Comparison of ENCODE assay signal across 7 mouse cellular contexts in the genomic region with DNA sequence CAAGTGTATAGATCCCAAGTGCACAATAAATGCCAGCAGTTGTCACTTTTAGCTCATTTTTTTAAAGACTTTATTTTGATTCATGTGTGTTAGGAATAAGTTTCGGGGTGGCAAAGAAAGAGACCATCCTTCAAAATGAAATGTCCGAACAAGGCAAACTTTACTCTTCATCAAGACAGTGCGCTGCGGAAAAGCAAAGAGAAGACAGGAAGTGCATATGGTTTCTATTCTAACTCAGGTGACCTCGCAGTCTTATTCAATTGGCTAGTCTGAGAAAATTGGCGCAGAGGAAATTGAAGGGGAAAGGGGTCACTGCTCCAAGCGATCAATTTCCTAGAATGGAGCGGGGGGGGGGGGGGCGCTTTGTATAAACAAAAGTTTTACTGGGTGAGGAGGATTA. TPM values are rescaled to one million over a fixed set of nuclear protein-coding genes. Genes with fewer than 3 reads are reported as not detected.
DNase-seq lines count a peak whose midpoint lies in the region; ATAC-seq lines count a peak whose summit lies in the region.

No protein-coding gene starts in this region.

- no peaks in the 10 kb centered on the region for H3K27me3 ChIP-seq in embryonic facial prominence, embryonic 13.5 days
- H3K27me3 ChIP-seq in limb, embryonic 13.5 days = no peaks in the 10 kb centered on the region
- H3K27me3 ChIP-seq in neural tube, embryonic 15.5 days (replicated peaks) = no peaks in the 10 kb centered on the region

- no peaks in the 10 kb centered on the region for H3K9me3 ChIP-seq in embryonic facial prominence, embryonic 13.5 days
- no peaks in the 10 kb centered on the region for H3K9me3 ChIP-seq in limb, embryonic 13.5 days
- H3K9me3 ChIP-seq in neural tube, embryonic 15.5 days (replicated peaks) = no peaks in the 10 kb centered on the region

- peak overlapping the region; percentile 90 for H3K9ac ChIP-seq in embryonic facial prominence, embryonic 13.5 days
- H3K9ac ChIP-seq in limb, embryonic 13.5 days = peak overlapping the region; percentile 95
- H3K9ac ChIP-seq in neural tube, embryonic 15.5 days (replicated peaks) = peak overlapping the region; percentile 89

- no peaks in the 10 kb centered on the region for H3K36me3 ChIP-seq in embryonic facial prominence, embryonic 13.5 days
- H3K36me3 ChIP-seq in limb, embryonic 13.5 days = no peaks in the 10 kb centered on the region
- no peaks in the 10 kb centered on the region for H3K36me3 ChIP-seq in neural tube, embryonic 15.5 days

- peaks cover 36% of the 10 kb centered on the region for H3K4me1 ChIP-seq in embryonic facial prominence, embryonic 13.5 days
- H3K4me1 ChIP-seq in limb, embryonic 13.5 days = peaks cover 27% of the 10 kb centered on the region
- H3K4me1 ChIP-seq in neural tube, embryonic 15.5 days = peaks cover 45% of the 10 kb centered on the region

- peak; percentile 59 to 68 for DNase-seq in spleen, postnatal 36 days (ENCODE audit: low spot score in 2 of 2)
- DNase-seq in spleen, postnatal 14 days (ENCODE audit: low spot score in 2 of 2) = no peak
- DNase-seq in urinary bladder, postnatal 25 days (ENCODE audit: low spot score) = no peak
- no peak for DNase-seq in cerebellum, postnatal 14 days

- peak overlapping the region; percentile 93 for H3K4me2 ChIP-seq in embryonic facial prominence, embryonic 13.5 days
- H3K4me2 ChIP-seq in limb, embryonic 13.5 days (replicated peaks) = peak overlapping the region; percentile 96
- peak overlapping the region; percentile 94 for H3K4me2 ChIP-seq in neural tube, embryonic 15.5 days

- ATAC-seq in embryonic facial prominence, embryonic 13.5 days (ENCODE audit: insufficient number of reproducible peaks, insufficient read depth, low FRiP score, low TSS enrichment, low read depth) = no peak
- no peak for ATAC-seq in limb, embryonic 13.5 days (ENCODE audit: low FRiP score, low read depth)
- no peak for ATAC-seq in neural tube, embryonic 15.5 days (ENCODE audit: low FRiP score)

- H3K27ac ChIP-seq in embryonic facial prominence, embryonic 13.5 days = peak overlapping the region; percentile 80
- H3K27ac ChIP-seq in limb, embryonic 13.5 days = peak overlapping the region; percentile 56; the same call in 1 of the 2 replicates
- peak overlapping the region; percentile 74 for H3K27ac ChIP-seq in neural tube, embryonic 15.5 days (replicated peaks)

- peak overlapping the region; percentile 85 for H3K4me3 ChIP-seq in embryonic facial prominence, embryonic 13.5 days
- H3K4me3 ChIP-seq in limb, embryonic 13.5 days = peak overlapping the region; percentile 87
- peak overlapping the region; percentile 80 for H3K4me3 ChIP-seq in neural tube, embryonic 15.5 days (replicated peaks)

- WGBS in embryonic facial prominence, embryonic 13.5 days = 13% methylated on average over 9 of the region's 9 CpGs
- 14% methylated on average over 9 of the region's 9 CpGs for WGBS in limb, embryonic 13.5 days
- WGBS in neural tube, embryonic 15.5 days = 55% methylated on average over 9 of the region's 9 CpGs

RNA-seq across cellular contexts. Expression of gene Pkn1, which starts 0.6 kb away (rescaled TPM):
- polyA plus RNA-seq in embryonic facial prominence, embryonic 13.5 days (2015; fragmentation: Nextera tagmentation; extraction: Ambion mirVana) = 23.5 and 24.0 TPM in 2 replicates
- polyA plus RNA-seq in limb, embryonic 13.5 days (2015; fragmentation: Nextera tagmentation; extraction: Ambion mirVana) = 28.7 and 29.8 TPM in 2 replicates
- 24.6 and 25.1 TPM in 2 replicates for polyA plus RNA-seq in neural tube, embryonic 15.5 days (2015; fragmentation: Nextera tagmentation; extraction: Ambion mirVana)

RNA-seq across cellular contexts. Expression of gene Ddx39, which starts 15.4 kb away (rescaled TPM):
- 131 and 148 TPM in 2 replicates for polyA plus RNA-seq in embryonic facial prominence, embryonic 13.5 days (2015; fragmentation: Nextera tagmentation; extraction: Ambion mirVana)
- polyA plus RNA-seq in limb, embryonic 13.5 days (2015; fragmentation: Nextera tagmentation; extraction: Ambion mirVana) = 138 and 143 TPM in 2 replicates
- 86.5 and 117 TPM in 2 replicates for polyA plus RNA-seq in neural tube, embryonic 15.5 days (2015; fragmentation: Nextera tagmentation; extraction: Ambion mirVana)

RNA-seq across cellular contexts. Expression of gene Ptger1, which starts 33.1 kb away (rescaled TPM):
- polyA plus RNA-seq in embryonic facial prominence, embryonic 13.5 days (2015; fragmentation: Nextera tagmentation; extraction: Ambion mirVana) = 1.5 and 2.1 TPM in 2 replicates
- 0.89 and 1.2 TPM in 2 replicates for polyA plus RNA-seq in limb, embryonic 13.5 days (2015; fragmentation: Nextera tagmentation; extraction: Ambion mirVana)
- polyA plus RNA-seq in neural tube, embryonic 15.5 days (2015; fragmentation: Nextera tagmentation; extraction: Ambion mirVana) = 0.95 and 1.00 TPM in 2 replicates

RNA-seq across cellular contexts. Expression of gene Adgre5, which starts 41.6 kb away (rescaled TPM):
- polyA plus RNA-seq in embryonic facial prominence, embryonic 13.5 days (2015; fragmentation: Nextera tagmentation; extraction: Ambion mirVana) = 27.1 and 27.7 TPM in 2 replicates
- 35.8 and 39.8 TPM in 2 replicates for polyA plus RNA-seq in limb, embryonic 13.5 days (2015; fragmentation: Nextera tagmentation; extraction: Ambion mirVana)
- polyA plus RNA-seq in neural tube, embryonic 15.5 days (2015; fragmentation: Nextera tagmentation; extraction: Ambion mirVana) = 12.2 and 15.5 TPM in 2 replicates

RNA-seq across cellular contexts. Expression of gene Gipc1, which starts 47.1 kb away (rescaled TPM):
- polyA plus RNA-seq in embryonic facial prominence, embryonic 13.5 days (2015; fragmentation: Nextera tagmentation; extraction: Ambion mirVana) = 186 and 190 TPM in 2 replicates
- polyA plus RNA-seq in limb, embryonic 13.5 days (2015; fragmentation: Nextera tagmentation; extraction: Ambion mirVana) = 163 and 167 TPM in 2 replicates
- 116 and 118 TPM in 2 replicates for polyA plus RNA-seq in neural tube, embryonic 15.5 days (2015; fragmentation: Nextera tagmentation; extraction: Ambion mirVana)

Comparison
In these comparisons a context has a peak if more than half of its experiments do, and no peak if none do; other contexts are left out.
1. DNase-seq: peak in spleen, postnatal 36 days (2 of 2); none in spleen, postnatal 14 days (0 of 2), urinary bladder, postnatal 25 days (single experiment) and cerebellum, postnatal 14 days (0 of 2).
2. Peak in every context shown above with its lines, with median percentiles within 50 percentile points of each other: H3K27ac ChIP-seq, H3K4me2 ChIP-seq, H3K4me3 ChIP-seq and H3K9ac ChIP-seq.